In genomic region chr8:11168780-11169179, GRCm38 (mm10) we compare ENCODE assay signal across 24 mouse cellular contexts.
"Had no signal": no experiment of that assay in that cellular context is flagged by ENCODE, and none has a peak within 500 bp of the region (broad histone marks: within the 10 kb centered on the region; RNA-seq: fewer than 3 reads in every experiment).

No protein-coding gene starts in this region.

- H3K36me3 ChIP-seq: heart, embryonic 10.5 days; heart, embryonic 12.5 days; hindbrain, embryonic 10.5 days; hindbrain, embryonic 13.5 days; hindbrain, embryonic 15.5 days; limb, embryonic 12.5 days had no signal

- ATAC-seq: forebrain, postnatal 0 days; hindbrain, postnatal 0 days; intestine, embryonic 16.5 days had no signal

- DNase-seq: forebrain, postnatal 0 days; gastrocnemius, postnatal 14 days; gastrocnemius, postnatal 36 days; heart, adult 2 months; heart, postnatal 10 days; heart, postnatal 4 days; kidney, adult 11 months; kidney, adult 8-10 months; kidney, postnatal 10 days; kidney, postnatal 25 days; kidney, postnatal 4 days; layer of hippocampus, adult 9-11 months; layer of hippocampus, postnatal 36 days; left cerebral cortex, postnatal 4 days; liver had no signal

- H3K27ac ChIP-seq: heart, adult 2 months; heart, embryonic 10.5 days; hindbrain, embryonic 10.5 days; hindbrain, embryonic 13.5 days; hindbrain, embryonic 15.5 days; hindbrain, postnatal 0 days; limb, embryonic 12.5 days had no signal

- H3K4me1 ChIP-seq: hindbrain, embryonic 13.5 days; hindbrain, embryonic 15.5 days had no signal

- H3K27me3 ChIP-seq: heart, embryonic 12.5 days; hindbrain, embryonic 15.5 days; limb, embryonic 12.5 days had no signal

- H3K9me3 ChIP-seq: heart, embryonic 10.5 days; heart, embryonic 12.5 days; hindbrain, embryonic 10.5 days; hindbrain, embryonic 13.5 days; hindbrain, embryonic 15.5 days; limb, embryonic 12.5 days had no signal

- H3K9ac ChIP-seq: forebrain, postnatal 0 days; heart, embryonic 12.5 days; hindbrain, embryonic 13.5 days; hindbrain, embryonic 15.5 days; limb, embryonic 12.5 days had no signal

- H3K4me3 ChIP-seq: heart, adult 2 months; heart, embryonic 10.5 days; heart, embryonic 12.5 days; hindbrain, embryonic 10.5 days; hindbrain, embryonic 13.5 days; hindbrain, embryonic 15.5 days; limb, embryonic 12.5 days had no signal

- H3K4me2 ChIP-seq: heart, embryonic 12.5 days; hindbrain, embryonic 13.5 days; hindbrain, embryonic 15.5 days; limb, embryonic 12.5 days; liver, embryonic 11.5 days had no signal
